Mouse (Mus musculus) MEL (cell line): ENCODE measurements at regions not wholly inside any gene's neighbourhood (a gene's known extent, or its start where the extent isn't known, plus 50 kb on each side); places are given as distances from the start of the nearest gene placed in this dataset.

ENCODE experiments used
- DNase-seq: peaks from one replicate; pipeline ENCODE4 v3.0.0; 2011; ENCODE audit warnings: low read depth, low spot score
- H3K27ac ChIP-seq: 2 replicates; pipeline ENCODE4 v1.5.1; 2012; ENCODE audit warnings: low read depth, mild to moderate bottlenecking, control low read depth, low read length, moderate library complexity; ENCODE audit not compliant: control insufficient read depth
- H3K27me3 ChIP-seq, 2 experiments: fragments of 150-350 bp in 1 of 2; sonication (generic) in 1 of 2; 2 replicates each; pipeline ENCODE4 v1.6.1; 2012; ENCODE audit warnings: low read length in 2 of 2, mild to moderate bottlenecking in 2 of 2, improper control_type of control experiment in 1 of 2, moderate library complexity in 1 of 2; ENCODE audit not compliant: insufficient read depth in 2 of 2, control insufficient read depth in 1 of 2
- H3K36me3 ChIP-seq, 2 experiments: 2 replicates each; pipeline ENCODE4 v1.6.1; 2012 to 2014; ENCODE audit warnings: low read length in 2 of 2, improper control_type of control experiment in 1 of 2, inconsistent platforms in 1 of 2, mild to moderate bottlenecking in 1 of 2; ENCODE audit not compliant: insufficient read depth in 2 of 2, control insufficient read depth in 1 of 2
- H3K4me1 ChIP-seq, 2 experiments: fragments of 150-350 bp in 1 of 2; sonication (generic) in 1 of 2; 2 replicates each; pipeline ENCODE4 v1.6.1; 2012; ENCODE audit warnings: low read length in 2 of 2, improper control_type of control experiment in 1 of 2, mild to moderate bottlenecking in 1 of 2; ENCODE audit not compliant: insufficient read depth in 2 of 2, control insufficient read depth in 1 of 2
- H3K4me3 ChIP-seq, 2 experiments: fragments of 150-350 bp in 1 of 2; sonication (generic) in 1 of 2; 2 replicates each; pipeline ENCODE4 v1.5.1; 2012; ENCODE audit warnings: low read depth in 2 of 2, low read length in 2 of 2, mild to moderate bottlenecking in 2 of 2, moderate library complexity in 2 of 2, control low read depth in 1 of 2, improper control_type of control experiment in 1 of 2; ENCODE audit not compliant: control insufficient read depth in 1 of 2, insufficient read depth in 1 of 2
- H3K79me2 ChIP-seq: 2 replicates; pipeline ENCODE4 v1.6.1; 2012; ENCODE audit warnings: mild to moderate bottlenecking, low read length, moderate library complexity; ENCODE audit not compliant: control insufficient read depth, poor library complexity, insufficient read depth
- H3K9ac ChIP-seq: 2 replicates; pipeline ENCODE4 v1.6.1; 2012; ENCODE audit warnings: low read depth, mild to moderate bottlenecking, control low read depth, low read length, moderate library complexity; ENCODE audit not compliant: control insufficient read depth, poor library complexity, severe bottlenecking
- H3K9me3 ChIP-seq: fragments of 150-350 bp; sonication (generic); replicated peaks from 2 replicates; pipeline ENCODE4 v1.6.1; 2012; ENCODE audit warnings: mild to moderate bottlenecking, low read length, improper control_type of control experiment, moderate library complexity; ENCODE audit not compliant: insufficient read depth
- CTCF ChIP-seq, 3 experiments: IDR thresholded peaks in 2 of 3; conservative IDR thresholded peaks in 1 of 3; 2 replicates each; pipeline ENCODE4 v1.5.1; 2011 to 2012; ENCODE audit warnings: low read length in 3 of 3, low read depth in 2 of 3, mild to moderate bottlenecking in 2 of 3, improper control_type of control experiment in 1 of 3, inconsistent platforms in 1 of 3, mixed read lengths in 1 of 3, moderate library complexity in 1 of 3; ENCODE audit not compliant: control insufficient read depth in 1 of 3, insufficient read depth in 1 of 3, poor library complexity in 1 of 3, severe bottlenecking in 1 of 3
- ELF1 ChIP-seq: IDR thresholded peaks from 2 replicates; pipeline ENCODE4 v1.6.1; 2014; ENCODE audit warnings: low read depth, mild to moderate bottlenecking, inconsistent platforms, low read length, improper control_type of control experiment, moderate library complexity
- ETS1 ChIP-seq: IDR thresholded peaks from 2 replicates; pipeline ENCODE4 v1.6.1; 2012; ENCODE audit warnings: low read depth, mild to moderate bottlenecking, inconsistent platforms, low read length, improper control_type of control experiment, moderate library complexity
- GATA1 ChIP-seq: IDR thresholded peaks from 2 replicates; pipeline ENCODE4 v1.6.1; 2011; ENCODE audit warnings: low read depth, low read length, improper control_type of control experiment
- HCFC1 ChIP-seq: IDR thresholded peaks from 2 replicates; pipeline ENCODE4 v1.6.1; 2012; ENCODE audit warnings: low read depth, mild to moderate bottlenecking, inconsistent platforms, low read length, improper control_type of control experiment, moderate library complexity
- KAT2A ChIP-seq: conservative IDR thresholded peaks from 2 replicates; pipeline ENCODE4 v1.6.1; 2012; ENCODE audit warnings: low read depth, low read length, improper control_type of control experiment, inconsistent platforms
- MAX ChIP-seq: IDR thresholded peaks from 2 replicates; pipeline ENCODE4 v1.6.1; 2011; ENCODE audit warnings: low read length, improper control_type of control experiment
- MYB ChIP-seq: IDR thresholded peaks from 2 replicates; pipeline ENCODE4 v1.6.1; 2011; ENCODE audit warnings: mild to moderate bottlenecking, low read depth, low read length, improper control_type of control experiment
- MYC ChIP-seq: IDR thresholded peaks from 2 replicates; pipeline ENCODE4 v1.6.1; 2011; ENCODE audit warnings: low read depth, mild to moderate bottlenecking, low read length, improper control_type of control experiment, moderate library complexity
- NELFE ChIP-seq: IDR thresholded peaks from 2 replicates; pipeline ENCODE4 v1.6.1; 2011; ENCODE audit warnings: low read depth, low read length, improper control_type of control experiment
- NRF1 ChIP-seq: IDR thresholded peaks from 2 replicates; pipeline ENCODE4 v1.6.1; 2014; ENCODE audit warnings: low read depth, mild to moderate bottlenecking, inconsistent platforms, low read length, improper control_type of control experiment, moderate library complexity; ENCODE audit not compliant: poor library complexity, insufficient read depth, severe bottlenecking
- POLR2AphosphoS2 ChIP-seq: IDR thresholded peaks from 2 replicates; pipeline ENCODE4 v1.6.1; 2011; ENCODE audit warnings: low read length, improper control_type of control experiment
- POLR2AphosphoS5 ChIP-seq: IDR thresholded peaks from 2 replicates; pipeline ENCODE4 v1.6.1; 2012; ENCODE audit warnings: low read depth, borderline replicate concordance, mild to moderate bottlenecking, inconsistent platforms, low read length, moderate library complexity, mixed read lengths
- RAD21 ChIP-seq: IDR thresholded peaks from 2 replicates; pipeline ENCODE4 v1.6.1; 2011; ENCODE audit warnings: mild to moderate bottlenecking, low read depth, low read length, improper control_type of control experiment
- SIN3A ChIP-seq: IDR thresholded peaks from 2 replicates; pipeline ENCODE4 v1.6.1; 2012; ENCODE audit warnings: low read length, improper control_type of control experiment, inconsistent platforms
- SMC3 ChIP-seq: IDR thresholded peaks from 2 replicates; pipeline ENCODE4 v1.6.1; 2011; ENCODE audit warnings: low read depth, low read length, improper control_type of control experiment
- TAL1 ChIP-seq: IDR thresholded peaks from 2 replicates; pipeline ENCODE4 v1.6.1; 2012; ENCODE audit warnings: mild to moderate bottlenecking, inconsistent platforms, low read length, moderate library complexity, mixed read lengths
- TBP ChIP-seq: IDR thresholded peaks from 2 replicates; pipeline ENCODE4 v1.8.0; 2011; ENCODE audit warnings: low read depth, low read length, improper control_type of control experiment
- TCF12 ChIP-seq: IDR thresholded peaks from 2 replicates; pipeline ENCODE4 v1.6.1; 2014; ENCODE audit warnings: low read depth, mild to moderate bottlenecking, inconsistent platforms, low read length, improper control_type of control experiment, moderate library complexity
- UBTF ChIP-seq: IDR thresholded peaks from 2 replicates; pipeline ENCODE4 v1.6.1; 2012; ENCODE audit warnings: low read depth, mild to moderate bottlenecking, inconsistent platforms, low read length, improper control_type of control experiment, moderate library complexity, borderline replicate concordance; ENCODE audit not compliant: insufficient read depth
- USF1 ChIP-seq: IDR thresholded peaks from 2 replicates; pipeline ENCODE4 v1.6.1; 2014; ENCODE audit warnings: low read depth, mild to moderate bottlenecking, inconsistent platforms, low read length, improper control_type of control experiment, moderate library complexity
- ZC3H11A ChIP-seq: IDR thresholded peaks from 2 replicates; pipeline ENCODE4 v1.6.1; 2012; ENCODE audit warnings: low read depth, mild to moderate bottlenecking, inconsistent platforms, low read length, improper control_type of control experiment
- ZKSCAN1 ChIP-seq: IDR thresholded peaks from 2 replicates; pipeline ENCODE4 v1.6.1; 2012; ENCODE audit warnings: low read depth, mild to moderate bottlenecking, inconsistent platforms, low read length, improper control_type of control experiment, moderate library complexity
- ZMIZ1 ChIP-seq: IDR thresholded peaks from 2 replicates; pipeline ENCODE4 v1.6.1; 2012; ENCODE audit warnings: low read depth, mild to moderate bottlenecking, inconsistent platforms, low read length, improper control_type of control experiment, moderate library complexity
- ZNF384 ChIP-seq: IDR thresholded peaks from 2 replicates; pipeline ENCODE4 v1.6.1; 2012; ENCODE audit warnings: low read depth, mild to moderate bottlenecking, inconsistent platforms, low read length, improper control_type of control experiment

DNA sequence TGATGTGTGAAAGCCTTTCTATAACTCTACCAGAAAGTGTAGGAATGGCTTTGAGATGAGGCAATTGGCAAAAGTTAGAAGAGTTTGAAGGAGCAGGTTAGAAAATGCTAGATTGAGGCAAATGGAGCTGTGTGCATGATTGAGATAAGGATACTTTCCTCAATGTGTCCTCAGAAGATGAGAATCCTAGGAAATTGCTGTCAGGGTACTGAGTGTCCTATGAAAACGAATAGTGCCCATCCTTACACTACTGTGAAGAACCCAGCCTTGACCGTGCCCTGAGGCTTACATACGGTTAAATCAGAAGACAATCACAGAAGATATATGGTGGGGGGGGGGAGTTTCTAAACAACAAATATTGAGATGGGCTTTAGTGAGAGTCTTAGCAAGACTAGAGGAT is 162.8 kb upstream of the Stt3b start:
- Histone ChIP-seq H3K9ac (no peak overlapping the region), H3K27me3 (no peaks in the 10 kb centered on the region), H3K79me2 (no peaks in the 10 kb centered on the region), H3K9me3 (no peaks in the 10 kb centered on the region), H3K4me3 (no peak overlapping the region), H3K4me1 (no peaks in the 10 kb centered on the region), H3K27ac (no peak overlapping the region), H3K36me3 (no peaks in the 10 kb centered on the region)
- no peak for TF ChIP-seq POLR2AphosphoS2
- no peak for TF ChIP-seq NELFE
- no peak for TF ChIP-seq POLR2AphosphoS5
- no peak for TF ChIP-seq TCF12
- no peak for TF ChIP-seq UBTF
- TF ChIP-seq SIN3A: no peak
- no peak for TF ChIP-seq SMC3
- no peak for DNase-seq

DNA sequence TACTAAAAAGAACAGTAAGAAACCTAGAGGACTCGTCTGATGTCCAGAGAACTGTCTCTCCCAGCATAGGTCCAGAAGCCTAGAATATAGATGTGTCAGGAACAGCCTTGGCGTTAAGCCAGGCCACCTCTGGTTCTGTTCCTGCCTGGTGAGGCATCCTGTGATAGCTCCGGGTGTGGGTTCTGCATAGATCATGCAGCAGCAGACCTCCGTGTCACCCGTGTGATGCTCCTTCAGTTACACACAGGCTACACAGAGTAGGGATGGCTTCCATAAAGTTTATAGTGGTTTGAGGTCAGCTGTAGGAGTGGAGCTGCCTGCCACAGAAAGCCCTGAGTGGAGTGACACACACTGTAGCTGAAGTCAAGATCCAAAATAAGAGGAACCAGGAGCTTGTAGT is 163.6 kb upstream of the Stt3b start:
- Histone ChIP-seq H3K79me2 (no peaks in the 10 kb centered on the region), H3K27me3 (no peaks in the 10 kb centered on the region), H3K9ac (no peak overlapping the region), H3K27ac (no peak overlapping the region), H3K4me1 (no peaks in the 10 kb centered on the region), H3K4me3 (no peak overlapping the region), H3K36me3 (no peaks in the 10 kb centered on the region), H3K9me3 (no peaks in the 10 kb centered on the region)
- DNase-seq: no peak
- TF ChIP-seq ZMIZ1 (no peak), ETS1 (no peak), NRF1 (no peak), RAD21 (no peak), KAT2A (no peak), POLR2AphosphoS2 (no peak), USF1 (no peak), MYC (no peak)

DNA sequence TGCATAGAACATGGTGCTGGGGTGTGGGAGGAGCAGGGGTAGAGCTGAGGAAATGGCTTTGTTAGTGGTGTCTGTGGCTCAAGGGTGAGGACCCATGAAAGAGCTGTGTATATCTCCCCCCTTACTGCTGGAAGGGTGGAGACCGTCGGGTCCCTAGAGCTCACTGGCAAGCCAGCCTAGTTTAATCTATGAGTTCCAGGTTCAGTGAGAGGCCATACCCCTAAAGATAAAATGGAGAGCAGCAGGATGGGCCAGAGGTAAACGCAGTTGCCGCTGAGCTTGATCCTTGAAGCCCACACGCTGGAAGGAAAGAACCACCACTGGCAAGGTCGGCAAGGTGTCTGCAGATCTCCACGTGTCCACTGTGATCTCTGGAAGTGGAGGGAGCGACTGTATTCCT is 164.1 kb upstream of the Stt3b start:
- no peaks in the 10 kb centered on the region for H3K4me1 ChIP-seq
- no peak for TF ChIP-seq ELF1
- TF ChIP-seq ZKSCAN1: no peak
- no peak for TF ChIP-seq MAX
- no peak for TF ChIP-seq CTCF (IDR thresholded peaks at IDR 0.05 in 2 of 3, conservative IDR thresholded peaks at IDR 0.05 in 1 of 3; ENCODE audit: control insufficient read depth in 1 of 3, insufficient read depth in 1 of 3, low read depth in 2 of 3, low read length in 3 of 3, poor library complexity in 1 of 3, severe bottlenecking in 1 of 3)
- TF ChIP-seq TBP: no peak
- no peak for TF ChIP-seq MYB
- TF ChIP-seq NELFE: no peak
- no peak for TF ChIP-seq TAL1
- no peak for TF ChIP-seq ZMIZ1
- no peak for TF ChIP-seq HCFC1
- no peak for TF ChIP-seq ZNF384
- TF ChIP-seq ZC3H11A: no peak
- no peak for TF ChIP-seq GATA1
- H3K36me3 ChIP-seq: no peaks in the 10 kb centered on the region
- H3K79me2 ChIP-seq: no peaks in the 10 kb centered on the region
- no peak for DNase-seq
- no peaks in the 10 kb centered on the region for H3K27me3 ChIP-seq
- no peaks in the 10 kb centered on the region for H3K9me3 ChIP-seq
- no peak overlapping the region for H3K27ac ChIP-seq
- no peak overlapping the region for H3K4me3 ChIP-seq
- H3K9ac ChIP-seq: no peak overlapping the region
